Mouse (Mus musculus) adrenal gland, postnatal 36 days (tissue): ENCODE measurements around the gene Fbxo44. TPM values are rescaled to one million over a fixed set of nuclear protein-coding genes. Genes with fewer than 3 reads are reported as not detected.

Source experiments
- microRNA-seq: library from miRNA; unstranded; fragments of <30 nt; microRNA quantifications from one replicate; pipeline ENCODE4 v1.2.0, GENCODE M21; 2021
- total RNA-seq, 2 experiments: library from RNA; stranded (reverse); gene quantifications; 2 replicates each; pipeline ENCODE4 v1.2.3; 2021

Gene Fbxo44
- total RNA-seq, 2 experiments from 2014 or later: 10.7 to 12.9 TPM

Small RNA genes lying within 50 kb of the gene (microRNA-seq; reads per million reads assigned to microRNA genes)
- not detected for gene Mir7022

Other genes starting within 250 kb of the Fbxo44 start
- gene Plod1, start 223.7 kb downstream of the Fbxo44 start, total RNA-seq: 10 to 100 TPM; 35.1 to 47.1 TPM
- gene 2510039O18Rik, start 219.6 kb downstream of the Fbxo44 start, total RNA-seq: 10 to 100 TPM; 48.1 to 51.0 TPM
- 1 to 10 TPM in 1 of 2 experiments, not detected in 1; 2.9 TPM for gene Nppb, start 174.7 kb downstream of the Fbxo44 start, total RNA-seq
- gene Nppa, start 159.8 kb downstream of the Fbxo44 start, total RNA-seq: not detected
- gene Clcn6, start 121.7 kb downstream of the Fbxo44 start, total RNA-seq: 10 to 100 TPM; 10.0 to 12.6 TPM
- gene Mthfr, start 121.4 kb downstream of the Fbxo44 start, total RNA-seq: 10 to 100 TPM; 29.0 to 54.7 TPM
- 10 to 100 TPM; 76.6 to 96.6 TPM for gene Agtrap, start 72.5 kb downstream of the Fbxo44 start, total RNA-seq
- 10 to 100 TPM; 23.1 to 27.1 TPM for gene Mad2l2, start 30.1 kb downstream of the Fbxo44 start, total RNA-seq
- gene Draxin, start 29.8 kb downstream of the Fbxo44 start, total RNA-seq: under 1 TPM; 0.10 to 0.20 TPM
- 10 to 100 TPM; 48.5 to 58.3 TPM for gene Fbxo6, start 8.3 kb downstream of the Fbxo44 start, total RNA-seq
- gene Fbxo2, start 139 bp upstream of the Fbxo44 start, total RNA-seq: 1 to 10 TPM; 3.9 to 5.1 TPM
- gene Disp3, start 127.5 kb upstream of the Fbxo44 start, total RNA-seq: under 1 TPM; 0.13 to 0.63 TPM